Mouse (Mus musculus) cortical plate, adult 2 months (tissue): ENCODE measurements around the gene Fgfr2.

Experiments
- CTCF ChIP-seq: fragments of 200-500 bp; IDR thresholded peaks from 2 replicates; pipeline ENCODE4 v1.5.1; 2011; ENCODE audit warnings: mild to moderate bottlenecking, control low read depth, low read length; ENCODE audit not compliant: insufficient read depth; ENCODE audit errors: extremely low read depth
- POLR2A ChIP-seq: fragments of 200-500 bp; IDR thresholded peaks from 2 replicates; pipeline ENCODE4 v1.6.1; 2011; ENCODE audit warnings: mild to moderate bottlenecking, low read length, control low read depth; ENCODE audit not compliant: insufficient read depth; ENCODE audit errors: extremely low read depth

GRCm38 (mm10) chr7:132262696-132263095 lies 860.5 kb downstream of the Fgfr2 start:
- no peak for TF ChIP-seq CTCF
- TF ChIP-seq POLR2A = no peak
